Mouse (Mus musculus) midbrain, embryonic 12.5 days (tissue): ENCODE measurements around the gene A430078G23Rik. TPM values are rescaled to one million over a fixed set of nuclear protein-coding genes. Genes with fewer than 3 reads are reported as not detected.

Experiments used
- ATAC-seq: fragments of 200-750 bp; cut with Nextera tagmentation; 2 replicates; pipeline ENCODE4 v1.8.0; 2017; ENCODE audit warnings: low read depth, moderate TSS enrichment, moderate library complexity; ENCODE audit not compliant: low FRiP score
- H3K27ac ChIP-seq: fragments of 300-500 bp; sonication (generic); replicated peaks from 2 replicates; pipeline ENCODE4 v1.5.1; 2016; ENCODE audit warnings: mild to moderate bottlenecking
- H3K27me3 ChIP-seq: fragments of 300-500 bp; sonication (generic); 2 replicates; pipeline ENCODE4 v1.6.1; 2016; ENCODE audit warnings: mild to moderate bottlenecking
- H3K36me3 ChIP-seq: fragments of 300-500 bp; sonication (generic); 2 replicates; pipeline ENCODE4 v1.6.1; 2016
- H3K4me1 ChIP-seq: fragments of 300-500 bp; sonication (generic); 2 replicates; pipeline ENCODE4 v1.6.1; 2016
- H3K4me2 ChIP-seq: fragments of 300-500 bp; sonication (generic); replicated peaks from 2 replicates; pipeline ENCODE4 v1.6.1; 2016; ENCODE audit warnings: mild to moderate bottlenecking, moderate library complexity
- H3K4me3 ChIP-seq: fragments of 300-500 bp; sonication (generic); 2 replicates; pipeline ENCODE4 v1.5.1; 2016; ENCODE audit warnings: mild to moderate bottlenecking
- H3K9ac ChIP-seq: fragments of 300-500 bp; sonication (generic); replicated peaks from 2 replicates; pipeline ENCODE4 v1.6.1; 2016; ENCODE audit warnings: mild to moderate bottlenecking, moderate library complexity
- H3K9me3 ChIP-seq: fragments of 300-500 bp; sonication (generic); 2 replicates; pipeline ENCODE4 v1.6.1; 2016; ENCODE audit warnings: mild to moderate bottlenecking
- WGBS: fragments of 180-500 bp; shearing (Covaris S2); methylation state at CpG from one replicate; pipeline ENCODE4 v1.1.7; 2016; 5-methylcytosine and 5-hydroxymethylcytosine counted together
- polyA plus RNA-seq: library from polyadenylated mRNA; unstranded; fragments of >200 nt; fragmentation: Nextera tagmentation; extraction: Ambion mirVana; gene quantifications from 2 replicates; pipeline ENCODE4 v1.2.1, GENCODE M21; 2016

Gene A430078G23Rik
- polyA plus RNA-seq, 1 experiment from 2014 or later, result not detected

DNA sequence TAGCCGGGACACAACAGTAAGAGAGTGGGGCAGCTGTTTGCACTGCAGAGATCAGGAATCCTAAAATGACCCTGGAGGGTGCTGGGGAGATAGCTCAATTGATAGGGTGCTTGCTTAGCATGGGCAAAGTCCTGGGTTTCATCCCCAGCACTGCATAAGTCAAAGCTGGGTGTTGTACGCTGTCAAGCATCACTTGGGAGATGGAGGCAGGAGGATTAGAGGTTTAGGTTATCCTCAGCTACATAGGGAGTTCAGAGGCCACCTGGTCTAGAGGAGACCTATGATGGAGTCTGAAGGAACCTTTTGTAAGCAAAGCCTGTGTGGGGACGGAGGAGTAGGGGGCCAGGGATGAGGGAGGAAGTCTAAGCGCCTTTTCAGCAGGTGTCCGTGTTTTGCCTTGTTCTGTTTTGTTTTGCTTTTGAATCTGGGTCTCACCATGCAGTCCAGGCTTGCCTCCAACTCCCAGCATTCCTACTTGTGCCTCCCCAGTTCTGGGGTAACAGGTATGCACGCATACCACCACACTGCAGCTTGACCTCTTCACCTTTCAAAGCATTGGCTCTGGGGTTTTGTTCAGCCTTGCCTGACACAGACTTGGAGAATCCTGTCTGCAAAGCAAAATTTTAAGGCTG lies 712 bp downstream of the A430078G23Rik start:
- H3K4me1 ChIP-seq, result no peaks in the 10 kb centered on the region
- no peak overlapping the region for H3K9ac ChIP-seq
- no peak overlapping the region for H3K27ac ChIP-seq
- H3K36me3 ChIP-seq, result no peaks in the 10 kb centered on the region
- no peak for ATAC-seq
- no peaks in the 10 kb centered on the region for H3K9me3 ChIP-seq
- H3K27me3 ChIP-seq, result no peaks in the 10 kb centered on the region
- 72% methylated on average over 6 of the region's 6 CpGs for WGBS
- no peak overlapping the region for H3K4me2 ChIP-seq
- H3K4me3 ChIP-seq, result no peak overlapping the region

DNA sequence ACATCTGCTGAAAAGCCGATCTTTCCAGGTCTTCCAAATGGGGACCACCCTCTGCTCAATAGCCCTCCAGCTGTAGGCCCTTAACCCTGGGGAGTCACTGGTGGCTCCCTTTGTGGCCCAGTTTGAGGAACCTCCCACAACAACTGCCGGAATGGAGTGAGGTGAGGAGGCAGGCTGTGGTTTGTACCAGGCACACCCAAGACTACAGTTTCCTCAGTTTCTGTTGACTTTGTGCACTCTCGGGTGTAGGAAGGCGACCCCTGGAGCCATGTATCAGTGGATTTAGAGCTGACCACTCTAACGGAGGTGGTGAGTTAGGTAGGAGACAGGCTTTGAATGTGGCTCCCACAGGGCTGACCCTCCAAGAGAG lies 1.2 kb downstream of the A430078G23Rik start:
- no peak overlapping the region for H3K9ac ChIP-seq
- no peak for ATAC-seq
- H3K4me3 ChIP-seq, result no peak overlapping the region
- no peak overlapping the region for H3K4me2 ChIP-seq
- no peaks in the 10 kb centered on the region for H3K27me3 ChIP-seq
- no peaks in the 10 kb centered on the region for H3K9me3 ChIP-seq
- WGBS, result 83% methylated on average over 5 of the region's 5 CpGs
- H3K27ac ChIP-seq, result no peak overlapping the region
- H3K4me1 ChIP-seq, result no peaks in the 10 kb centered on the region
- H3K36me3 ChIP-seq, result no peaks in the 10 kb centered on the region

DNA sequence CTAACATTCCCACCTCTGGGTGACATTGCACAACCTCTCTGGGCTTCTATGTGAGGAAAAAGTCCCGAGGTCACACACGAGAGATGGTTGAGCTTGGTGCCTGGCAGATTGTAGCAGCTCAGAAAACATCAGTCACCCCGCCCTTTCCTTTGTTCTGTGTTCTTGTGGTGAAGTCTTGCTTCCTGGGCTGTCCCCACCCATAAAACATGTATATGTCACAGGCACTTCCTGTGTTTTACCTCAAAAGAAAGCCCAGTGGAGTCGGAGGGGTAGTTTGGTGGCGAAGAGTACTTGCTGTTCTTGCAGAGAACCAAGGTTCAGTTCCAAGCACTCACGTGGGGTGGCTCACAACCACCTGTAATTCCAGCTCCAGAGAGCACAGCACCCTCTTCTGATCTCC lies 2.4 kb downstream of the A430078G23Rik start:
- Histone ChIP-seq H3K4me1 (no peaks in the 10 kb centered on the region), H3K4me2 (no peak overlapping the region), H3K4me3 (no peak overlapping the region), H3K27me3 (no peaks in the 10 kb centered on the region), H3K36me3 (no peaks in the 10 kb centered on the region), H3K9me3 (no peaks in the 10 kb centered on the region), H3K27ac (no peak overlapping the region), H3K9ac (no peak overlapping the region)
- WGBS, result 81% methylated on average over 6 of the region's 6 CpGs
- no peak for ATAC-seq

DNA sequence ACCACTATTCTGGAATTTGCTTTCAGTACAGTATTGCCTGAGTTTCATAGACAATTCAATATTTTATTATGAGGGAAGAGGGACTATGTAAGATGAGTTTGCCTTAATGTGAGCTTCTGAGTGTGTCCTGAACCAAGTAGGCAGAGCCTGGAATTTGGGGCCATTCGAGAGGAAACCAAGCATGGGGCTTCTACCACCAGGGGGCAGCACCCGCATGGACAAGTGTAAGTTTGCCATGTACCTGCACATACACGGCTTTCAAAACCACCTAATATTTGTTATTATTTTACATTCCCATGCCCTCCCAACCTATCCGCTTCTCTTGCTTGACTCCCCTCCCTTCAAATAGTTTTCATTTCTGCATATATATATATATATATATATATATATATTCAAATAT lies 4.8 kb downstream of the A430078G23Rik start:
- WGBS, result 10% methylated on average over 4 of the region's 4 CpGs
- Histone ChIP-seq H3K4me2 (no peak overlapping the region), H3K9me3 (no peaks in the 10 kb centered on the region), H3K36me3 (no peaks in the 10 kb centered on the region), H3K27ac (no peak overlapping the region), H3K4me3 (no peak overlapping the region), H3K4me1 (no peaks in the 10 kb centered on the region), H3K27me3 (no peaks in the 10 kb centered on the region; the same call in none of the 2 replicates), H3K9ac (no peak overlapping the region)
- peak; percentile 68; the same call in 1 of the 2 replicates for ATAC-seq

DNA sequence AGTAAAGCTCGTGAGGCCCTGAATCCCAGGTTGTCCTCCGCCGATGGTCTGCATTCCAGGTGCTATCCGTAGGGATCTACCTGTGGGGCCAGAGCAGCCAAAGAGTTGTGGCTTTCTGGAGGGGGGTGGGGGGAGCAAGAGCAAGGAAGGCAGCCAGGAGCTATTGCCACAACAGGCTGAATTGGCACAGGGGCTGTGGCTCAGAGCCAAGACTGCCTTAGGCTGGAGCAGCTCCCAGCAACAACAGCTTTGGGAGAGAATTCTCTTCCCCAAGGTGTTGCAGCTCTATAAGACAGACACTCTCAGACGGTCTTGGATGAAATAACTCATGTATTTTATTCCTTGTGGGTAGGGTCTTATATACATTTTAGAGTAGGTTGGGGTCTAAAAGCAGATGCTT lies 13.9 kb downstream of the A430078G23Rik start:
- no peak overlapping the region for H3K4me2 ChIP-seq
- no peak overlapping the region for H3K4me3 ChIP-seq
- no peaks in the 10 kb centered on the region for H3K9me3 ChIP-seq
- no peaks in the 10 kb centered on the region for H3K4me1 ChIP-seq
- H3K27me3 ChIP-seq, result no peaks in the 10 kb centered on the region; the same call in 1 of the 2 replicates
- H3K36me3 ChIP-seq, result no peaks in the 10 kb centered on the region
- no peak for ATAC-seq
- 93% methylated on average over 5 of the region's 5 CpGs for WGBS
- H3K9ac ChIP-seq, result no peak overlapping the region
- no peak overlapping the region for H3K27ac ChIP-seq

DNA sequence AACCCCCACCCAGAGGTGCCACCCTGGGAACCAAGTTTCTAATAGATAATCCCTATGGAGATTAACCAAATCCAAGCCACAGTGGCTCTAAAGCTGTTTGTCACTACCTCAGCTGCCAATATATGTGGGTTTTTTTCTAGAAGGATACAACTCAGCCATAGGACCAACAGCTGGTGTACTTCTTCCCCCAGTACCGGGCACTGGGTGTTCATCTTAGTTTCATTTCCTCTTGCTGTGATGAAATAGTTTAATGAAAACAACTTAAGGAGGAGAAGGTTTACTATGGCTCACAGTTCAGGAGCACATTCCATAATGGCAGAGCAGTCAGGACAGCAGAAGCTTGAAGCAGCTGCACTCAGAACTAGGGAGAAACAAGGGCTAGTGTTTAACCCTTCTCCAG lies 14.9 kb downstream of the A430078G23Rik start:
- H3K4me3 ChIP-seq, result no peak overlapping the region
- H3K9ac ChIP-seq, result no peak overlapping the region
- 85% methylated on average over 1 of the region's 1 CpGs for WGBS
- ATAC-seq, result no peak
- no peak overlapping the region for H3K27ac ChIP-seq
- H3K36me3 ChIP-seq, result no peaks in the 10 kb centered on the region
- H3K9me3 ChIP-seq, result no peaks in the 10 kb centered on the region
- H3K4me2 ChIP-seq, result no peak overlapping the region
- no peaks in the 10 kb centered on the region for H3K4me1 ChIP-seq
- no peaks in the 10 kb centered on the region for H3K27me3 ChIP-seq

DNA sequence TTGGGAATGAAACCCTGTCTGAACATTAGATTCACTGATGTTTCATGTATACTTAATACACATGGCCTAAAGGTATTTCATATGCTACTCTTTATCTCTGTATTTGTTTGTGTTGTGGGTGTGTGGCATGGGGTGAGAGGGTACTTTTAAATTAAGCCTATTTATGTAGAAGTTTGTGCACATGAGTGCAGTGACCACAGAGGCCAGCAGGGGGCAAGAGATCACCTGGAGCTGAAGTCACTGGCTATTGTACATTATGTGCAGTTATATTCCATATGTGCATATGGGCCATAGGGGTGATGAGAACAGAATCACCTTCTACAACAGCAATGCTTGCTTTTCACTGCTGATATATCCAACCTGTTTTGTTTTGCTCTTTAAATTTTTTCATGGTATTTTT lies 22.5 kb downstream of the A430078G23Rik start:
- no peak for ATAC-seq
- Histone ChIP-seq H3K4me2 (no peak overlapping the region), H3K9me3 (no peaks in the 10 kb centered on the region), H3K36me3 (no peaks in the 10 kb centered on the region), H3K27ac (no peak overlapping the region), H3K9ac (no peak overlapping the region), H3K27me3 (no peaks in the 10 kb centered on the region), H3K4me3 (no peak overlapping the region), H3K4me1 (no peaks in the 10 kb centered on the region)

DNA sequence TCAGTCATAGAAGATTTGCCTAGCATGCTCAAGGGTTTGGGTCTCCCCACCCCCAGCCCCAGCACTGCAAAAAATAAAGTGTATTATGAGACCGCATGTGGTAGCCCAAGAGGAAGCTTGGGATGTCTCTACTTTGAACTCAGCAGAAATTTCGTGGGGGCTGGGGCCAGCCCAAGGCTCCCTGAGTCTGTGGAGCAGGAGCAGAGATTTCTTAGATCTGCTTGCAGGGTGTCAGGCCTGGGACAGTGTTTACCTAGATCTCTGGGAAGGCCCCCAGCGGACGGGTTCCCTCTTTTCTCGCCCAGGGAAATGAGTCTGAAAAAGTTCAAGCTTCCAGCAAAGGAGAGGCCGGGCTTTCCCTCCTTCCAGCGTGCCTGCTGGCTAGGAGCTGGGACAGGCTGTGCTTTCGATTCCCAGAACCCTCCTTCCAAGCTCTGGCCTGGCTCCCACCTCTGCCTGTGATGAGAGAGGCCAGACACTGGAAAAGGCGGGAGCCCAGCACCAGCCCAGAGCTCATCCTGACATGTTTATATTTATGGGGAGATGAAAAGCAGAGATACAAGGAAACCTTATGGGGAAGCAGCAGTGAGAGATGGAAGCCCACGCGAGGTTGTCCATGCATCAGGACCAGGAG lies 23.5 kb downstream of the A430078G23Rik start:
- WGBS, result 68% methylated on average over 11 of the region's 11 CpGs
- H3K4me1 ChIP-seq, result no peaks in the 10 kb centered on the region
- no peaks in the 10 kb centered on the region for H3K9me3 ChIP-seq
- no peaks in the 10 kb centered on the region for H3K36me3 ChIP-seq
- H3K4me2 ChIP-seq, result no peak overlapping the region
- H3K27ac ChIP-seq, result no peak overlapping the region
- no peak overlapping the region for H3K9ac ChIP-seq
- no peak overlapping the region for H3K4me3 ChIP-seq
- H3K27me3 ChIP-seq, result no peaks in the 10 kb centered on the region
- ATAC-seq, result no peak

DNA sequence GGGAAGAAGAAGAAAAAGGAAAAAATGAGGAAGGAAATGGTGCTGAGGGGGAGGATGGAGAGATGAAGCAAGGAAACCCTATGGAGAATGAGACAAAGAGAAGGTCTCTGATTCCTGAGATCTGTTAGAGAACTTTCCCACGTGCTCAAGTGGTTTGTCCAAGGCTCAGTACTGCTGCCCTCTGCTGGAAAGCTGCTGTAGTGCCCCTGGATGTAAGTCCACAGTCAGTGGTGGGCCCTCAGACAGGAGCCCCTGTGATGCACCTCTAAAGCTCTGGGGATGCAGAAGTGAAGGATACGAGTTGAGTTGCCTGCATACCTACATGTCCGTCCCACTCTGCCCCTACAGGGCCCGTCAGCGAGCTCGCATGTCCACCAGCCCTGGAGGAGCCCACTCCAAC lies 34.1 kb downstream of the A430078G23Rik start:
- ATAC-seq, result peak; percentile 50
- Histone ChIP-seq H3K27me3 (no peaks in the 10 kb centered on the region; the same call in 1 of the 2 replicates), H3K4me3 (no peak overlapping the region), H3K4me2 (no peak overlapping the region), H3K36me3 (no peaks in the 10 kb centered on the region), H3K4me1 (0 out of 2 replicates have a peak, but pooled peaks cover 2% of the 10 kb centered on the region), H3K9me3 (no peaks in the 10 kb centered on the region), H3K27ac (no peak overlapping the region), H3K9ac (no peak overlapping the region)
- WGBS, result 30% methylated on average over 6 of the region's 6 CpGs

DNA sequence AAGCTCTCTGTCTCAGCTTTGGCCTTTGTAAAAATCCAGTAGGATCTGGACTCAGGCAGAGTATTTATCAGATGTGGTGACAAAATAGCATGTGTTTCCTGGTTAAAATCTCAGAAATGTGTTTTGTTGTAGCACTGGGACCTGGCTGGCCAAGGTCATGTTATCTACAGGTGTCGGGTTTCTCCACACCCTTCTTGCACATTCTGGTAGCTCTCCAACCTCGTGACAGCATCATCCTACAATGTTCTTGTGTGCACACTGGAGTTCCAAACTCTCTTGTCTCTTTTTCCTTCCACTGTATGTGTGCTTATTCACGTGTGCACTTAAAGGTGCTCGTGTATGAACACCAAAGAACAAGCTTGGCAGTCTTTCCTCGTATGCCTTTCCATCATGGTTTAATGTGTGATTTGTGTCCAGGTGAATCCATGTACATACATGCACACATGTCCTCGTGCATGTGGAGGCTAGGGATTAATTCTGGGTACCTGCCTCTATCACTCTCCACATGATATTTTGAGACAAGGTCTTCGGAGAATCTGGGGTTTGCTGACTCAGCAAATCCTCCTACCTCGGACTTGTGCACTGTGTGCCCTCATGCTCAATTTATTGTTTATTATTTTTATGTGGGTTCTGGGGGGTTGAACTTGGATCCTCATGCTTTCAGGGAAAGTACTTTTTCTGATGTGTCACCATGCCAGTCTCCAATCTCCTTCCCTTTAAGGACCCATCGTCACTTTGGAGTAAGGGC lies 35.5 kb downstream of the A430078G23Rik start:
- no peak overlapping the region for H3K27ac ChIP-seq
- H3K4me3 ChIP-seq, result no peak overlapping the region
- 75% methylated on average over 9 of the region's 9 CpGs for WGBS
- peaks cover 12% of the 10 kb centered on the region for H3K4me1 ChIP-seq
- no peak for ATAC-seq
- no peak overlapping the region for H3K4me2 ChIP-seq
- H3K27me3 ChIP-seq, result no peaks in the 10 kb centered on the region; the same call in 1 of the 2 replicates
- no peak overlapping the region for H3K9ac ChIP-seq
- no peaks in the 10 kb centered on the region for H3K9me3 ChIP-seq
- H3K36me3 ChIP-seq, result no peaks in the 10 kb centered on the region

DNA sequence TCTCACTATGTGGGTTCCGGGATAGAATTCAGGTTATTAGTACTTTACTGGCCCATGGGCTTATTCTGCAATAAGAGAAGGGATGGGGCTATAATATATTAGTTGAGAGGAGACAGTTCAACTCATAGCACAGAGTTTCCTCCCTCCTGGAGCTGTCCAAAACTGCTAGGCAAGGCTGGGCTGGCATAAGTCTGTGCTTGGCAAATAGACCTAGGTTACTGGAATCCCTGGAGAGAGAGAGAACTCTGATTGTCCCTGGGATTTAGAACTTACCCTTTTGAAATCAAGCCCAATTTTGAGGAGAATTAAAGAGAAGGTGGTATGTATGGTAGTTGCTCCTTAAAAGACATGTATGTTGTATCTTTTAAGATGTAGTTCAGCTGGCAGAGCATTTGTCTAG lies 36.3 kb downstream of the A430078G23Rik start:
- ATAC-seq, result no peak
- peaks cover 19% of the 10 kb centered on the region for H3K4me1 ChIP-seq
- H3K36me3 ChIP-seq, result no peaks in the 10 kb centered on the region
- H3K4me2 ChIP-seq, result no peak overlapping the region
- WGBS, result 100% methylated on average over 1 of the region's 1 CpGs
- no peak overlapping the region for H3K9ac ChIP-seq
- H3K4me3 ChIP-seq, result no peak overlapping the region
- no peaks in the 10 kb centered on the region for H3K9me3 ChIP-seq
- no peak overlapping the region for H3K27ac ChIP-seq
- H3K27me3 ChIP-seq, result no peaks in the 10 kb centered on the region; the same call in 1 of the 2 replicates

DNA sequence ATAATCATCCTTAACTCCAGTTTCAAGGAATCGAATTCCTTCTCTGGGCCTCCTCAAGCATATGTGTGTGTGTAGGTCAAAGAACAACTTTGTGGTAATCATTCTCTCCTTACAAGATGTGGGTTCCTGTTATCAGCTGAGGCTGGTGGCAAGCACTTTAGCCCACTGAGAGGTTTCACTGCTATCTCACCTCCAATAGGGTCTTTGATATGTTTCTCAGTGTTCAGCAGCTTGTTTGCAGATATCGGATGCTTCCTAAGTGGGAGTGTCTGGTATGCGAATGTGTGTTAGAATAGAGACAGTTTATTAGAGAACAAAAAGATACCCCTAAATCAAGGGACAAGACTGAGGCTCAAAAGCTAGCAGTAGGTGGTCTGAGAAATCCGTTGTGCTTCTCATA lies 39.1 kb downstream of the A430078G23Rik start:
- Histone ChIP-seq H3K27ac (no peak overlapping the region), H3K9ac (peak overlapping the region; percentile 79), H3K4me2 (peak overlapping the region; percentile 86), H3K4me1 (peaks cover 30% of the 10 kb centered on the region), H3K36me3 (no peaks in the 10 kb centered on the region), H3K4me3 (peak overlapping the region; percentile 81), H3K9me3 (no peaks in the 10 kb centered on the region), H3K27me3 (no peaks in the 10 kb centered on the region)
- ATAC-seq, result no peak
- WGBS, result 57% methylated on average over 4 of the region's 4 CpGs
